Mouse (Mus musculus): ENCODE measurements around the gene Ube2v1.

The Ube2v1 gene

GRCm38 (mm10) chr2:167594444-167594934 is 37.4 kb downstream of the Ube2v1 start:
- peak; percentile 26 for DNase-seq (ENCODE audit: low read depth, low spot score)

GRCm38 (mm10) chr2:167593551-167594250 is 38.2 kb downstream of the Ube2v1 start:
- DNase-seq (ENCODE audit: low read depth, low spot score): no peak

GRCm38 (mm10) chr2:167588774-167589577 is 42.9 kb downstream of the Ube2v1 start:
- no peak for DNase-seq (ENCODE audit: low read depth, low spot score)

- no peak for DNase-seq (ENCODE audit: low read depth, low spot score)
Measured at GRCm38 (mm10) chr2:167586976-167587375, 44.9 kb downstream of the Ube2v1 start.

- no peak for DNase-seq (ENCODE audit: low read depth, low spot score)
Measured at GRCm38 (mm10) chr2:167586041-167586440, 45.9 kb downstream of the Ube2v1 start.

- DNase-seq (ENCODE audit: low read depth, low spot score): no peak
Measured at GRCm38 (mm10) chr2:167585273-167585672, 46.6 kb downstream of the Ube2v1 start.

- no peak for DNase-seq (ENCODE audit: low read depth, low spot score)
Measured at GRCm38 (mm10) chr2:167583161-167583952, 48.5 kb downstream of the Ube2v1 start.

GRCm38 (mm10) chr2:167578521-167578920 is 53.4 kb downstream of the Ube2v1 start:
- no peak for DNase-seq (ENCODE audit: low read depth, low spot score)

- no peak for DNase-seq (ENCODE audit: low read depth, low spot score)
Measured at GRCm38 (mm10) chr2:167577186-167577785, 54.6 kb downstream of the Ube2v1 start.

- DNase-seq (ENCODE audit: low read depth, low spot score): no peak
Measured at GRCm38 (mm10) chr2:167576121-167576620, 55.7 kb downstream of the Ube2v1 start.

GRCm38 (mm10) chr2:167575581-167575980 is 56.3 kb downstream of the Ube2v1 start:
- no peak for DNase-seq (ENCODE audit: low read depth, low spot score)

- DNase-seq (ENCODE audit: low read depth, low spot score): no peak
Measured at GRCm38 (mm10) chr2:167574814-167575213, 57.1 kb downstream of the Ube2v1 start.

GRCm38 (mm10) chr2:167571442-167572220 is 60.3 kb downstream of the Ube2v1 start:
- no peak for DNase-seq (ENCODE audit: low read depth, low spot score)

- no peak for DNase-seq (ENCODE audit: low read depth, low spot score)
Measured at GRCm38 (mm10) chr2:167570815-167571214, 61.1 kb downstream of the Ube2v1 start.

- no peak for DNase-seq (ENCODE audit: low read depth, low spot score)
Measured at GRCm38 (mm10) chr2:167569934-167570651, 61.8 kb downstream of the Ube2v1 start.

GRCm38 (mm10) chr2:167568112-167568511 is 63.8 kb downstream of the Ube2v1 start:
- no peak for DNase-seq (ENCODE audit: low read depth, low spot score)

- no peak for DNase-seq (ENCODE audit: low read depth, low spot score)
Measured at GRCm38 (mm10) chr2:167565682-167566081, 66.2 kb downstream of the Ube2v1 start.

GRCm38 (mm10) chr2:167565312-167565656 is 66.6 kb downstream of the Ube2v1 start:
- no peak for DNase-seq (ENCODE audit: low read depth, low spot score)

- DNase-seq (ENCODE audit: low read depth, low spot score): no peak
Measured at GRCm38 (mm10) chr2:167564551-167565311, 67.2 kb downstream of the Ube2v1 start.
